Mouse (Mus musculus) forebrain, embryonic 11.5 days (tissue): ENCODE data around the gene Prmt9. TPM values are rescaled to one million over a fixed set of nuclear protein-coding genes. Genes with fewer than 3 reads are reported as not detected.

ENCODE experiments used
- ATAC-seq: fragments of 200-750 bp; cut with Nextera tagmentation; replicated peaks from 2 replicates; pipeline ENCODE4 v1.8.0; 2017; ENCODE audit warnings: moderate TSS enrichment; ENCODE audit not compliant: low FRiP score
- DNase-seq: peaks from one replicate; pipeline ENCODE4 v3.0.0-alpha.2; 2017; ENCODE audit warnings: low spot score
- H3K27ac ChIP-seq: fragments of 300-500 bp; sonication (generic); 2 replicates; pipeline ENCODE4 v1.5.1; 2014; ENCODE audit warnings: low read depth, low read length
- H3K27me3 ChIP-seq: fragments of 300-500 bp; sonication (generic); 2 replicates; pipeline ENCODE4 v1.6.1; 2014; ENCODE audit warnings: mild to moderate bottlenecking, low read length, mixed read lengths; ENCODE audit not compliant: control insufficient read depth, insufficient read depth
- H3K36me3 ChIP-seq: fragments of 300-500 bp; sonication (generic); 2 replicates; pipeline ENCODE4 v1.6.1; 2014; ENCODE audit warnings: mild to moderate bottlenecking, low read length, moderate library complexity, mixed read lengths; ENCODE audit not compliant: control insufficient read depth, insufficient read depth
- H3K4me1 ChIP-seq: fragments of 300-500 bp; sonication (generic); replicated peaks from 2 replicates; pipeline ENCODE4 v1.6.1; 2014; ENCODE audit warnings: low read length, mixed read lengths; ENCODE audit not compliant: control insufficient read depth, insufficient read depth
- H3K4me2 ChIP-seq: fragments of 300-500 bp; sonication (generic); 2 replicates; pipeline ENCODE4 v1.6.1; 2014; ENCODE audit warnings: low read depth, mild to moderate bottlenecking, low read length, moderate library complexity, mixed read lengths; ENCODE audit not compliant: severe bottlenecking
- H3K4me3 ChIP-seq: fragments of 300-500 bp; sonication (generic); 2 replicates; pipeline ENCODE4 v1.5.1; 2014; ENCODE audit warnings: low read depth, low read length
- H3K9ac ChIP-seq: fragments of 300-500 bp; sonication (generic); 2 replicates; pipeline ENCODE4 v1.6.1; 2014; ENCODE audit warnings: low read length
- H3K9me3 ChIP-seq: fragments of 300-500 bp; sonication (generic); 2 replicates; pipeline ENCODE4 v1.6.1; 2016; ENCODE audit warnings: low read length, mixed read lengths; ENCODE audit not compliant: control insufficient read depth
- WGBS: fragments of 180-500 bp; shearing (Covaris S2); extraction: QIAGEN DNeasy Blood & Tissue Kit; methylation state at CpG from one replicate; pipeline ENCODE4 v1.1.7; 2014; 5-methylcytosine and 5-hydroxymethylcytosine counted together
- polyA plus RNA-seq: library from polyadenylated mRNA; unstranded; fragments of >200 nt; fragmentation: Nextera tagmentation; extraction: Ambion mirVana; gene quantifications from 2 replicates; pipeline ENCODE4 v1.2.1, GENCODE M21; 2014

The Prmt9 gene
- polyA plus RNA-seq, 1 experiment from 2014 or later, result 20.1 TPM

- ATAC-seq (no peak), DNase-seq (no peak)
- Histone ChIP-seq H3K9ac (no peak overlapping the region), H3K27me3 (no peaks in the 10 kb centered on the region), H3K27ac (no peak overlapping the region), H3K36me3 (no peaks in the 10 kb centered on the region; the same call in 1 of the 2 replicates), H3K4me2 (no peak overlapping the region), H3K4me1 (no peaks in the 10 kb centered on the region), H3K9me3 (no peaks in the 10 kb centered on the region), H3K4me3 (no peak overlapping the region)
- 87% methylated on average over 4 of the region's 4 CpGs for WGBS
These were observed 35.0 kb downstream of the Prmt9 start for GRCm38 (mm10) chr8:77584174-77584573.

- Histone ChIP-seq H3K4me1 (0 out of 2 replicates have a peak, but pooled peaks cover 5% of the 10 kb centered on the region), H3K27ac (no peak overlapping the region), H3K4me3 (peak overlapping the region; percentile 79), H3K27me3 (no peaks in the 10 kb centered on the region), H3K9ac (peak overlapping the region; percentile 75), H3K36me3 (no peaks in the 10 kb centered on the region), H3K4me2 (peak overlapping the region; percentile 70), H3K9me3 (no peaks in the 10 kb centered on the region)
- ATAC-seq, result no peak
- DNase-seq, result no peak
- WGBS, result 11% methylated on average over 7 of the region's 7 CpGs
These were observed 60.4 kb downstream of the Prmt9 start for GRCm38 (mm10) chr8:77609621-77610020.

GRCm38 (mm10) chr8:77610374-77610969 lies 61.3 kb downstream of the Prmt9 start, which contains the start of gene Tmem184c:
Tmem184c (minus strand) TSS chr8:77610698.
- ATAC-seq (peak; percentile 99), DNase-seq (peak; percentile 95)
- Histone ChIP-seq H3K4me2 (peak within 1 kb of the TSS; percentile 70), H3K27ac (0 out of 2 replicates have a peak within 1 kb of the TSS, but pooled peaks have one; percentile 25), H3K9me3 (no peaks in the 10 kb centered on the region), H3K4me3 (peak within 1 kb of the TSS; percentile 79), H3K36me3 (no peaks in the 10 kb centered on the region), H3K9ac (peak within 1 kb of the TSS; percentile 75), H3K27me3 (no peaks in the 10 kb centered on the region), H3K4me1 (0 out of 2 replicates have a peak, but pooled peaks cover 5% of the 10 kb centered on the region)
- WGBS, result under 1% methylated on average over 36 of the region's 36 CpGs

GRCm38 (mm10) chr8:77617916-77618315 lies 68.7 kb downstream of the Prmt9 start:
- Histone ChIP-seq H3K4me1 (no peaks in the 10 kb centered on the region), H3K9me3 (no peaks in the 10 kb centered on the region), H3K27me3 (no peaks in the 10 kb centered on the region), H3K27ac (no peak overlapping the region), H3K9ac (no peak overlapping the region), H3K36me3 (no peaks in the 10 kb centered on the region), H3K4me3 (no peak overlapping the region), H3K4me2 (no peak overlapping the region)
- no peak for DNase-seq
- ATAC-seq, result no peak
- 79% methylated on average over 2 of the region's 2 CpGs for WGBS

GRCm38 (mm10) chr8:77623677-77624209 lies 74.5 kb downstream of the Prmt9 start:
- no peak overlapping the region for H3K4me3 ChIP-seq
- 75% methylated on average over 7 of the region's 7 CpGs for WGBS
- ATAC-seq (no peak), DNase-seq (no peak)
- H3K4me2 ChIP-seq, result no peak overlapping the region
- no peak overlapping the region for H3K9ac ChIP-seq
- no peaks in the 10 kb centered on the region for H3K27me3 ChIP-seq
- H3K36me3 ChIP-seq, result no peaks in the 10 kb centered on the region
- H3K9me3 ChIP-seq, result no peaks in the 10 kb centered on the region
- H3K27ac ChIP-seq, result no peak overlapping the region
- no peaks in the 10 kb centered on the region for H3K4me1 ChIP-seq

- no peak overlapping the region for H3K27ac ChIP-seq
- 18% methylated on average over 15 of the region's 15 CpGs for whole genome bisulfite sequencing
- H3K9ac ChIP-seq, result no peak overlapping the region; the same call in 1 of the 2 replicates
- no peaks in the 10 kb centered on the region for H3K36me3 ChIP-seq
- DNase-seq (peak; percentile 89), ATAC-seq (peak; percentile 79)
- no peaks in the 10 kb centered on the region for H3K4me1 ChIP-seq
- no peak overlapping the region for H3K4me3 ChIP-seq
- H3K27me3 ChIP-seq, result no peaks in the 10 kb centered on the region
- no peak overlapping the region for H3K4me2 ChIP-seq
- H3K9me3 ChIP-seq, result no peaks in the 10 kb centered on the region
These were observed 80.8 kb downstream of the Prmt9 start for GRCm38 (mm10) chr8:77629858-77630537.

- H3K4me3 ChIP-seq, result no peak overlapping the region
- ATAC-seq, result no peak
- H3K4me1 ChIP-seq, result no peaks in the 10 kb centered on the region
- WGBS, result 57% methylated on average over 3 of the region's 3 CpGs
- no peak overlapping the region for H3K4me2 ChIP-seq
- DNase-seq, result no peak
- H3K27me3 ChIP-seq, result no peaks in the 10 kb centered on the region
- H3K9ac ChIP-seq, result no peak overlapping the region
- no peaks in the 10 kb centered on the region for H3K9me3 ChIP-seq
- no peaks in the 10 kb centered on the region for H3K36me3 ChIP-seq
- H3K27ac ChIP-seq, result no peak overlapping the region
These were observed 81.5 kb downstream of the Prmt9 start for GRCm38 (mm10) chr8:77630691-77631090.
